Mouse (Mus musculus) stomach, postnatal 0 days (tissue): ENCODE data around the gene Gm47969.
"Not testable (repeated sequence)": the region's sequence is repeated elsewhere in the genome, so short reads cannot be mapped to it uniquely, and the experiment has no call there.

ENCODE experiments used
- CTCF ChIP-seq: IDR thresholded peaks from 2 replicates; pipeline ENCODE4 v1.5.1; 2016; ENCODE audit warnings: antibody characterized with exemption, low read depth, mild to moderate bottlenecking, moderate library complexity
- EP300 ChIP-seq: optimal IDR thresholded peaks from 2 replicates; pipeline ENCODE3; 2016; ENCODE audit warnings: antibody characterized with exemption

- TF ChIP-seq CTCF, EP300: not testable (repeated sequence)
Observed at GRCm38 (mm10) chr1:83000306-83000705, 44.4 kb upstream of the Gm47969 start, which contains the start of gene Gm47959.
